Mouse (Mus musculus) heart, postnatal 0 days (tissue): ENCODE data around the gene Phf10.

Source experiments
- CTCF ChIP-seq: IDR thresholded peaks from 2 replicates; pipeline ENCODE4 v1.5.1; 2016; ENCODE audit warnings: antibody characterized with exemption, control low read depth, low read depth
- EP300 ChIP-seq: IDR thresholded peaks from 2 replicates; pipeline ENCODE4 v1.6.1; 2016; ENCODE audit warnings: antibody characterized with exemption, low read depth

- no peak for TF ChIP-seq CTCF
- peak; percentile 98 for TF ChIP-seq EP300
Observed at GRCm38 (mm10) chr17:14943009-14943728, 17.9 kb downstream of the Phf10 start, which contains the start of the genes Wdr27 and 1600012H06Rik.
